Mouse (Mus musculus) hindbrain, embryonic 14.5 days (tissue): Measurements from ENCODE around the gene Mocs3. TPM values are rescaled to one million over a fixed set of nuclear protein-coding genes. Genes with fewer than 3 reads are reported as not detected.
A peak's percentile ranks its signal among the peaks of the same experiment; 100 is the strongest.

Experiments
- ATAC-seq: fragments of 200-750 bp; cut with Nextera tagmentation; 2 replicates; pipeline ENCODE4 v1.8.0; 2017; ENCODE audit warnings: moderate number of reproducible peaks, mild to moderate bottlenecking, moderate TSS enrichment, moderate library complexity; ENCODE audit not compliant: low FRiP score
- DNase-seq: peaks from one replicate; pipeline ENCODE4 v3.0.0-alpha.2; 2015; ENCODE audit warnings: low spot score
- H3K27ac ChIP-seq: fragments of 300-500 bp; sonication (generic); 2 replicates; pipeline ENCODE4 v1.5.1; 2014; ENCODE audit warnings: mild to moderate bottlenecking, moderate library complexity
- H3K27me3 ChIP-seq: fragments of 300-500 bp; sonication (generic); 2 replicates; pipeline ENCODE4 v1.6.1; 2014; ENCODE audit warnings: mild to moderate bottlenecking, low read length, mixed read lengths; ENCODE audit not compliant: control insufficient read depth, insufficient read depth
- H3K36me3 ChIP-seq: fragments of 300-500 bp; sonication (generic); replicated peaks from 2 replicates; pipeline ENCODE4 v1.6.1; 2014; ENCODE audit not compliant: control insufficient read depth, insufficient read depth
- H3K4me1 ChIP-seq: fragments of 300-500 bp; sonication (generic); replicated peaks from 2 replicates; pipeline ENCODE4 v1.6.1; 2014; ENCODE audit warnings: antibody characterized with exemption, low read length, mixed read lengths; ENCODE audit not compliant: control insufficient read depth, insufficient read depth
- H3K4me2 ChIP-seq: fragments of 300-500 bp; sonication (generic); replicated peaks from 2 replicates; pipeline ENCODE4 v1.6.1; 2014; ENCODE audit warnings: mild to moderate bottlenecking, moderate library complexity
- H3K4me3 ChIP-seq: fragments of 300-500 bp; sonication (generic); replicated peaks from 2 replicates; pipeline ENCODE4 v1.5.1; 2014; ENCODE audit warnings: mild to moderate bottlenecking, low read length
- H3K9ac ChIP-seq: fragments of 300-500 bp; sonication (generic); 2 replicates; pipeline ENCODE4 v1.6.1; 2014
- H3K9me3 ChIP-seq: fragments of 300-500 bp; sonication (generic); 2 replicates; pipeline ENCODE4 v1.6.1; 2016; ENCODE audit warnings: low read length; ENCODE audit not compliant: control insufficient read depth
- WGBS: fragments of 180-500 bp; shearing (Covaris S2); extraction: QIAGEN DNeasy Blood & Tissue Kit; methylation state at CpG from one replicate; pipeline ENCODE4 v1.1.7; 2014; 5-methylcytosine and 5-hydroxymethylcytosine counted together
- polyA plus RNA-seq: library from polyadenylated mRNA; unstranded; fragments of >200 nt; fragmentation: Nextera tagmentation; extraction: Ambion mirVana; gene quantifications from 2 replicates; pipeline ENCODE4 v1.2.1, GENCODE M21; 2014

Mocs3 gene
- polyA plus RNA-seq, result 11.7 and 12.5 TPM in 2 replicates

- H3K4me3 ChIP-seq, result peak within 1 kb of the TSS; percentile 97
- peaks cover 28% of the 10 kb centered on the region for H3K4me1 ChIP-seq
- peak within 1 kb of the TSS; percentile 98 for H3K27ac ChIP-seq
- peak within 1 kb of the TSS; percentile 98 for H3K4me2 ChIP-seq
- under 1% methylated on average over 73 of the region's 73 CpGs for WGBS
- DNase-seq (peak; percentile 85), ATAC-seq (peak; percentile 89)
- H3K9ac ChIP-seq, result peak within 1 kb of the TSS; percentile 82
- H3K9me3 ChIP-seq, result no peaks in the 10 kb centered on the region
- H3K36me3 ChIP-seq, result peaks cover 25% of the 10 kb centered on the region
- no peaks in the 10 kb centered on the region for H3K27me3 ChIP-seq
Measured at GRCm38 (mm10) chr2:168230026-168230728, at the start of gene Mocs3, which contains the start of the genes Gm20716 and Dpm1. Gene Mocs3, plus strand, starts transcription at chr2:168230622. Gene Gm20716, minus strand, starts transcription at chr2:168230364. Gene Dpm1, minus strand, starts transcription at chr2:168230591.

DNA sequence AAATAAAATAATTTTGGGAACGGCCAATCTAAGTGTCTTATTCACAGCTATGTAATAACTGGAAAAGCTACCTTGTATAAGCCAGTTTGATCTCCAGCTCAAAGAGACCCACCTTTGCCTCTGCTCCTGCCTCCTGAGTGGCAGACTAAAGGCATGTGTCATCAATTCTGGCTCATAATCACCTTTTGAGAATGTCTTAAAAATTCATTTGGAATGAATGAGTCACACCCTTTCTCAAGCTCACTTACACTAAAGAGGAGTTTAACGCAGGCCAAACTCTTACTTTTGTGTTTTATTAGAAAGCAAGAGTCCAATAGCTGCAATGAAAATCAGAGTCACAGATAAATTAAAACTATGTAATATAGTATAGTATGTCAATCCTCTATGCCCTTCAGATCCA, 38.6 kb upstream of the Mocs3 start:
- Histone ChIP-seq H3K9me3 (no peaks in the 10 kb centered on the region), H3K4me1 (peaks cover 43% of the 10 kb centered on the region), H3K27me3 (no peaks in the 10 kb centered on the region), H3K27ac (no peak overlapping the region), H3K36me3 (peaks cover 23% of the 10 kb centered on the region), H3K4me3 (no peak overlapping the region), H3K4me2 (no peak overlapping the region), H3K9ac (no peak overlapping the region)
- 99% methylated on average over 2 of the region's 2 CpGs for WGBS
- no peak for DNase-seq
- ATAC-seq, result no peak

GRCm38 (mm10) chr2:168193685-168194084, 36.7 kb upstream of the Mocs3 start:
- Histone ChIP-seq H3K36me3 (peaks cover 12% of the 10 kb centered on the region; the same call in 1 of the 2 replicates), H3K4me3 (no peak overlapping the region), H3K9me3 (no peaks in the 10 kb centered on the region), H3K27me3 (no peaks in the 10 kb centered on the region), H3K9ac (no peak overlapping the region), H3K4me1 (peaks cover 57% of the 10 kb centered on the region), H3K27ac (no peak overlapping the region), H3K4me2 (no peak overlapping the region)
- DNase-seq, result no peak
- ATAC-seq, result no peak
- WGBS, result 84% methylated on average over 2 of the region's 2 CpGs

GRCm38 (mm10) chr2:168195721-168196120, 34.7 kb upstream of the Mocs3 start:
- DNase-seq (no peak), ATAC-seq (no peak)
- H3K27me3 ChIP-seq, result no peaks in the 10 kb centered on the region
- 27% methylated on average over 2 of the region's 2 CpGs for WGBS
- H3K27ac ChIP-seq, result no peak overlapping the region
- H3K4me1 ChIP-seq, result peaks cover 68% of the 10 kb centered on the region
- peaks cover 12% of the 10 kb centered on the region; the same call in 1 of the 2 replicates for H3K36me3 ChIP-seq
- H3K4me3 ChIP-seq, result no peak overlapping the region
- H3K9me3 ChIP-seq, result no peaks in the 10 kb centered on the region
- no peak overlapping the region for H3K9ac ChIP-seq
- no peak overlapping the region for H3K4me2 ChIP-seq

GRCm38 (mm10) chr2:168198421-168198820, 32.0 kb upstream of the Mocs3 start:
- DNase-seq (no peak), ATAC-seq (no peak)
- Histone ChIP-seq H3K4me1 (peaks cover 68% of the 10 kb centered on the region), H3K27ac (no peak overlapping the region), H3K27me3 (no peaks in the 10 kb centered on the region), H3K4me2 (no peak overlapping the region), H3K36me3 (peaks cover 12% of the 10 kb centered on the region; the same call in 1 of the 2 replicates), H3K9ac (no peak overlapping the region), H3K4me3 (no peak overlapping the region), H3K9me3 (no peaks in the 10 kb centered on the region)
- WGBS, result 78% methylated on average over 1 of the region's 1 CpGs

- H3K36me3 ChIP-seq, result peaks cover 18% of the 10 kb centered on the region
- H3K4me1 ChIP-seq, result peaks cover 68% of the 10 kb centered on the region
- 88% methylated on average over 4 of the region's 4 CpGs for WGBS
- DNase-seq (no peak), ATAC-seq (no peak)
- H3K4me2 ChIP-seq, result no peak overlapping the region
- H3K9ac ChIP-seq, result no peak overlapping the region
- H3K27ac ChIP-seq, result no peak overlapping the region
- no peaks in the 10 kb centered on the region for H3K27me3 ChIP-seq
- H3K4me3 ChIP-seq, result no peak overlapping the region
- no peaks in the 10 kb centered on the region for H3K9me3 ChIP-seq
Measured at GRCm38 (mm10) chr2:168199476-168199875, 30.9 kb upstream of the Mocs3 start.

GRCm38 (mm10) chr2:168200014-168200691, 30.3 kb upstream of the Mocs3 start:
- no peak overlapping the region for H3K27ac ChIP-seq
- no peak for ATAC-seq
- no peak overlapping the region for H3K4me3 ChIP-seq
- H3K36me3 ChIP-seq, result peaks cover 24% of the 10 kb centered on the region
- DNase-seq, result no peak
- 87% methylated on average over 5 of the region's 5 CpGs for WGBS
- H3K4me1 ChIP-seq, result peaks cover 73% of the 10 kb centered on the region
- no peak overlapping the region for H3K9ac ChIP-seq
- no peaks in the 10 kb centered on the region for H3K27me3 ChIP-seq
- no peak overlapping the region for H3K4me2 ChIP-seq
- no peaks in the 10 kb centered on the region for H3K9me3 ChIP-seq

GRCm38 (mm10) chr2:168204476-168204999, 25.9 kb upstream of the Mocs3 start:
- DNase-seq (no peak), ATAC-seq (no peak)
- Histone ChIP-seq H3K9ac (peak overlapping the region; percentile 100), H3K4me2 (peak overlapping the region; percentile 97), H3K9me3 (no peaks in the 10 kb centered on the region), H3K4me3 (peak overlapping the region; percentile 93), H3K27me3 (no peaks in the 10 kb centered on the region), H3K4me1 (peaks cover 38% of the 10 kb centered on the region), H3K27ac (no peak overlapping the region), H3K36me3 (peaks cover 27% of the 10 kb centered on the region)
- 84% methylated on average over 8 of the region's 8 CpGs for WGBS

GRCm38 (mm10) chr2:168205265-168205664, 25.2 kb upstream of the Mocs3 start:
- ATAC-seq, result peak; percentile 49; the same call in 1 of the 2 replicates
- no peaks in the 10 kb centered on the region for H3K27me3 ChIP-seq
- H3K4me3 ChIP-seq, result peak overlapping the region; percentile 93
- H3K36me3 ChIP-seq, result peaks cover 32% of the 10 kb centered on the region
- peak overlapping the region; percentile 100 for H3K9ac ChIP-seq
- no peaks in the 10 kb centered on the region for H3K9me3 ChIP-seq
- H3K27ac ChIP-seq, result peak overlapping the region; percentile 98
- 5% methylated on average over 6 of the region's 6 CpGs for WGBS
- H3K4me2 ChIP-seq, result peak overlapping the region; percentile 97
- peaks cover 32% of the 10 kb centered on the region for H3K4me1 ChIP-seq
- peak; percentile 89 for DNase-seq
